Mouse (Mus musculus) intestine, embryonic 14.5 days (tissue): Measurements from ENCODE around the gene Mfsd4b5. TPM values are rescaled to one million over a fixed set of nuclear protein-coding genes. Genes with fewer than 3 reads are reported as not detected.

Source experiments
- ATAC-seq: fragments of 200-750 bp; cut with Nextera tagmentation; replicated peaks from 2 replicates; pipeline ENCODE4 v1.8.0; 2017; ENCODE audit warnings: low read depth, moderate number of reproducible peaks, moderate TSS enrichment, moderate library complexity; ENCODE audit not compliant: low FRiP score, low TSS enrichment
- DNase-seq: peaks from one replicate; pipeline ENCODE4 v3.0.0-alpha.2; 2018; ENCODE audit warnings: low spot score
- H3K27ac ChIP-seq: fragments of 300-500 bp; sonication (generic); 2 replicates; pipeline ENCODE4 v1.5.1; 2014; ENCODE audit warnings: low read depth, mild to moderate bottlenecking, control low read depth
- H3K27me3 ChIP-seq: fragments of 300-500 bp; sonication (generic); replicated peaks from 2 replicates; pipeline ENCODE4 v1.6.1; 2014; ENCODE audit warnings: low read length, control low read depth; ENCODE audit not compliant: control insufficient read depth, insufficient read depth
- H3K36me3 ChIP-seq: fragments of 300-500 bp; sonication (generic); 2 replicates; pipeline ENCODE4 v1.6.1; 2014; ENCODE audit warnings: low read length, control low read depth; ENCODE audit not compliant: control insufficient read depth, insufficient read depth
- H3K4me1 ChIP-seq: fragments of 300-500 bp; sonication (generic); replicated peaks from 2 replicates; pipeline ENCODE4 v1.6.1; 2014; ENCODE audit warnings: low read length, control low read depth, mixed read lengths; ENCODE audit not compliant: control insufficient read depth, insufficient read depth
- H3K4me2 ChIP-seq: fragments of 300-500 bp; sonication (generic); 2 replicates; pipeline ENCODE4 v1.6.1; 2014; ENCODE audit warnings: low read length
- H3K4me3 ChIP-seq: fragments of 300-500 bp; sonication (generic); 2 replicates; pipeline ENCODE4 v1.5.1; 2014; ENCODE audit warnings: low read depth, low read length, control low read depth, mixed read lengths
- H3K9ac ChIP-seq: fragments of 300-500 bp; sonication (generic); 2 replicates; pipeline ENCODE4 v1.6.1; 2014; ENCODE audit warnings: mild to moderate bottlenecking, low read length
- H3K9me3 ChIP-seq: fragments of 300-500 bp; sonication (generic); 2 replicates; pipeline ENCODE4 v1.6.1; 2016; ENCODE audit warnings: low read length, control low read depth; ENCODE audit not compliant: control insufficient read depth
- WGBS: fragments of 180-500 bp; shearing (Covaris S2); extraction: QIAGEN DNeasy Blood & Tissue Kit; methylation state at CpG from one replicate; pipeline ENCODE4 v1.1.7; 2014; 5-methylcytosine and 5-hydroxymethylcytosine counted together
- polyA plus RNA-seq: library from polyadenylated mRNA; unstranded; fragments of >200 nt; fragmentation: Nextera tagmentation; extraction: Ambion mirVana; gene quantifications from 2 replicates; pipeline ENCODE4 v1.2.1, GENCODE M21; 2014

Mfsd4b5 gene
- polyA plus RNA-seq, 1 experiment from 2014 or later, result not detected

DNA sequence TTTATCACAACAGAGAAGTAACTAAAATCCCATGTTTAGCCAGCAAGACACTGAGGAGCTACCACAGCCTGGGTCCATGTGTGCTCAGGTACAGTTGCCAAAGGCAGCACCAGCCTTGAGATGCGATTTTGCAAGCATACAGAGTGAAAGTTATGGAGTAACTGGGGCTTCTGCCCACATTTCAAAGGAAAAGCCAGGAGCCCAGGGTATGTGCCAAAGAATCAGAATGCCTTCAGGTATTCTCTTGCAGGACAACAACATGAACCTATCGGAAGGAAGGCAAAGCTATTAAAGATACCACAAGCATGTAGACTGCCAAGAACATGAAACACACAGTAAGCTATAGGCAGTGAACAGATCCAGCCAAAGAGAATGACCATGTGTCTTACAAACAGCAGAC lies 14.3 kb upstream of the Mfsd4b5 start:
- no peak for ATAC-seq
- WGBS, result 91% methylated on average over 2 of the region's 2 CpGs

GRCm38 (mm10) chr10:39991155-39991554 lies 4.7 kb upstream of the Mfsd4b5 start:
- H3K9ac ChIP-seq, result no peak overlapping the region
- H3K4me1 ChIP-seq, result no peaks in the 10 kb centered on the region
- H3K27ac ChIP-seq, result no peak overlapping the region
- H3K27me3 ChIP-seq, result no peaks in the 10 kb centered on the region
- WGBS, result 44% methylated on average over 4 of the region's 4 CpGs
- H3K4me3 ChIP-seq, result no peak overlapping the region
- no peak overlapping the region for H3K4me2 ChIP-seq
- DNase-seq (no peak), ATAC-seq (no peak)
- H3K9me3 ChIP-seq, result peaks cover 3% of the 10 kb centered on the region; the same call in 1 of the 2 replicates
- no peaks in the 10 kb centered on the region for H3K36me3 ChIP-seq

More for the DNA sequence above, 14.3 kb upstream of the Mfsd4b5 start:
- Histone ChIP-seq H3K4me2 (no peak overlapping the region), H3K9ac (no peak overlapping the region), H3K36me3 (no peaks in the 10 kb centered on the region), H3K27me3 (no peaks in the 10 kb centered on the region), H3K27ac (no peak overlapping the region), H3K4me3 (no peak overlapping the region), H3K4me1 (no peaks in the 10 kb centered on the region), H3K9me3 (no peaks in the 10 kb centered on the region)
- DNase-seq, result no peak

- no peak for ATAC-seq
- no peak for DNase-seq
- H3K27ac ChIP-seq, result no peak overlapping the region
- H3K4me3 ChIP-seq, result no peak overlapping the region
- peaks cover 2% of the 10 kb centered on the region; the same call in 1 of the 2 replicates for H3K9me3 ChIP-seq
- no peaks in the 10 kb centered on the region for H3K4me1 ChIP-seq
- 64% methylated on average over 5 of the region's 5 CpGs for WGBS
- H3K4me2 ChIP-seq, result no peak overlapping the region
- no peaks in the 10 kb centered on the region for H3K36me3 ChIP-seq
- H3K27me3 ChIP-seq, result no peaks in the 10 kb centered on the region
- no peak overlapping the region for H3K9ac ChIP-seq
Observed at GRCm38 (mm10) chr10:39982604-39983003, 3.8 kb downstream of the Mfsd4b5 start.

DNA sequence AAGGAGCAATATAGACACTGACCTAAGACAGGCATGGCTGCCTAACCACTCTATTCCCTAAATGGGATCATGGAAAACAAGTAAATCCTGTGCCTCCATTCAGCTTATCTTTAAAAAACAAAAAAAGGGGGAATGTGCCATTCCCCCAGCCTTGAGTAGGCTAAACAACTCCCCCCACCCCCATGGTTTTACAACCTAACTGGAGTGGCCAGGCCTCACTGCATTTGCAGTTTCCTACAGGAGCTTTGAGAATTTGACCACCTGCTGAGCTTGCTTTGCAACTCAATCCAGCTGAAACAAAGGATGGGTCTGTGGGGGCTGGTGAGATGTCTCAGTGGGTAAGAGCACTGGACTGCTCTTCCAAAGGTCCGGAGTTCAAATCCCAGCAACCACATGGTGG lies 8.2 kb downstream of the Mfsd4b5 start:
- no peak overlapping the region for H3K4me2 ChIP-seq
- H3K9ac ChIP-seq, result no peak overlapping the region
- H3K4me1 ChIP-seq, result no peaks in the 10 kb centered on the region
- H3K9me3 ChIP-seq, result peaks cover 3% of the 10 kb centered on the region; the same call in 1 of the 2 replicates
- no peaks in the 10 kb centered on the region for H3K36me3 ChIP-seq
- WGBS, result 96% methylated on average over 1 of the region's 1 CpGs
- H3K4me3 ChIP-seq, result no peak overlapping the region
- no peak overlapping the region for H3K27ac ChIP-seq
- no peak for DNase-seq
- no peaks in the 10 kb centered on the region for H3K27me3 ChIP-seq
- no peak for ATAC-seq

DNA sequence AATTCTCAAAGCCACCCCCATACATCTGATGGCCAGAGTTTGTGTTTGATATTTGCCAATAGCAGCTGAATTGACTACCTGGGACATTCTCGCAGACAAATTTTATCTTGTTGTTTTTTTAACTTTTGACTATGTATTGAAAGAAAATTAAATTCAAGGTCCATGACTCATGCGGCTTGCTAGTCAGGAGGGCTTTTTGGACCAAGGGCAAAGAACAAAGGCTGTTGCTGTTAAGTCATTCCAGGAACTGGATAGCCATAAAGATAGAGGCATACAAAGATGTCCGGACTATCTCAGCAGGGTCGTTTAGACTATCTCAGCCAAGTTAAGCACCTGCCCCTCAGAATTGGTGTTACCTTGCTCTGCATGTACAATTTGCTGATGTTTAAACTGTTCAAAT lies 9.1 kb downstream of the Mfsd4b5 start:
- H3K4me2 ChIP-seq, result no peak overlapping the region
- WGBS, result 93% methylated on average over 4 of the region's 4 CpGs
- no peaks in the 10 kb centered on the region for H3K27me3 ChIP-seq
- H3K4me1 ChIP-seq, result no peaks in the 10 kb centered on the region
- no peak overlapping the region for H3K9ac ChIP-seq
- no peaks in the 10 kb centered on the region for H3K36me3 ChIP-seq
- H3K4me3 ChIP-seq, result no peak overlapping the region
- no peak for ATAC-seq
- DNase-seq, result no peak
- peaks cover 3% of the 10 kb centered on the region; the same call in 1 of the 2 replicates for H3K9me3 ChIP-seq
- H3K27ac ChIP-seq, result no peak overlapping the region

DNA sequence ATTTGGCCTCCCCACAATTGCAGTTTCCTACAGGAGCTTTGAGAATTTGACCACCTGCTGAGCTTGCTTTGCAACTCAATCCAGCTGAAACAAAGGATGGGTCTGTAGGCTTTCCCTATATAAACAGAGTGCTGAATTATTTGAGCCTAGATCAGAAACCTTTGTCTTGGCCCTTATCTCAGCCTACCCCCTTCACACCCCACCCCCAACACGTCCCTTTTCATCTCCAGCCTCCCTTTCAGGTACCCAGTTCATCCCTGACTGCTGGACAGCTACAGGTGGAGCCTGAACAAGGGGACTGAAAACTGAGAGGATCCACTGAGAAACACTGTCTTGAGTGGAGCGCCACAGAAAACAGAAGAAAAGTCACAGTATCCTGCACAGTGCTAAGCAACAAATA lies 10.7 kb downstream of the Mfsd4b5 start:
- H3K4me3 ChIP-seq, result no peak overlapping the region
- no peaks in the 10 kb centered on the region for H3K36me3 ChIP-seq
- no peaks in the 10 kb centered on the region for H3K4me1 ChIP-seq
- peaks cover 3% of the 10 kb centered on the region; the same call in 1 of the 2 replicates for H3K9me3 ChIP-seq
- DNase-seq, result no peak
- no peaks in the 10 kb centered on the region for H3K27me3 ChIP-seq
- WGBS, result 47% methylated on average over 2 of the region's 2 CpGs
- H3K27ac ChIP-seq, result no peak overlapping the region
- H3K9ac ChIP-seq, result no peak overlapping the region
- no peak overlapping the region for H3K4me2 ChIP-seq
- ATAC-seq, result no peak

GRCm38 (mm10) chr10:39974982-39975381 lies 11.5 kb downstream of the Mfsd4b5 start:
- Histone ChIP-seq H3K36me3 (no peaks in the 10 kb centered on the region), H3K4me1 (no peaks in the 10 kb centered on the region), H3K4me3 (no peak overlapping the region), H3K27ac (no peak overlapping the region), H3K9ac (no peak overlapping the region), H3K4me2 (no peak overlapping the region), H3K9me3 (peaks cover 3% of the 10 kb centered on the region; the same call in 1 of the 2 replicates), H3K27me3 (no peaks in the 10 kb centered on the region)
- no peak for DNase-seq
- no peak for ATAC-seq
- WGBS, result 68% methylated on average over 11 of the region's 11 CpGs

- ATAC-seq (no peak), DNase-seq (no peak)
- H3K36me3 ChIP-seq, result no peaks in the 10 kb centered on the region
Observed at GRCm38 (mm10) chr10:39967512-39967911, 18.9 kb downstream of the Mfsd4b5 start.

DNA sequence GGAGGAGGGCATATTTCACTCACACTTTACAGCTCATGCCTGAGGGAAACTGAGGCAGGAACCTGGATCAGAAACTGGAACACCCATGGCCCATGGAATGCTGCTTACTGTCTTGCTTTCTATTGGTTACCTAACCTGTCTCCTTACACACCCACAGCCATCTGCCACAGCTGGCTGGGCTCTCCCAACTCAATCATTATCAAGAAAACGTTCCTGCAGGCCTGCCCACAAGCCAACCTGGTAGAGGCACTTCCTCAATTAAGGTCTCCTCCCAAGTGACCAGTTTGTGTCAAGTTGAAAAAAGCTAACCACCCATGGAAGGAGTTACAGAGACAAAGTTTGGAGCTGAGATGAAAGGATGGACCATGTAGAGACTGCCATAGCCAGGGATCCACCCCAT lies 24.5 kb downstream of the Mfsd4b5 start:
- Histone ChIP-seq H3K4me1 (no peaks in the 10 kb centered on the region), H3K27me3 (no peaks in the 10 kb centered on the region), H3K9ac (no peak overlapping the region), H3K4me3 (no peak overlapping the region), H3K27ac (no peak overlapping the region), H3K4me2 (no peak overlapping the region), H3K9me3 (no peaks in the 10 kb centered on the region), H3K36me3 (no peaks in the 10 kb centered on the region)
- DNase-seq (no peak), ATAC-seq (no peak)
- WGBS, result 28% methylated on average over 1 of the region's 1 CpGs

More at GRCm38 (mm10) chr10:39967512-39967911, 18.9 kb downstream of the Mfsd4b5 start:
- H3K9ac ChIP-seq, result no peak overlapping the region
- no peak overlapping the region for H3K4me3 ChIP-seq
- H3K4me2 ChIP-seq, result no peak overlapping the region
- no peak overlapping the region for H3K27ac ChIP-seq
- H3K27me3 ChIP-seq, result no peaks in the 10 kb centered on the region
- H3K4me1 ChIP-seq, result no peaks in the 10 kb centered on the region
- H3K9me3 ChIP-seq, result no peaks in the 10 kb centered on the region
- 76% methylated on average over 3 of the region's 3 CpGs for WGBS
